Mouse (Mus musculus) liver, embryonic 14.5 days (tissue): ENCODE results near the gene Cep170.

Experiments
- CTCF ChIP-seq: IDR thresholded peaks from 2 replicates; pipeline ENCODE4 v1.5.1; 2016; ENCODE audit warnings: antibody characterized with exemption, low read depth, control low read depth
- EP300 ChIP-seq: IDR thresholded peaks from 2 replicates; pipeline ENCODE4 v1.6.1; 2016; ENCODE audit warnings: antibody characterized with exemption, low read depth

- no peak for TF ChIP-seq CTCF
- no peak for TF ChIP-seq EP300
Measured at GRCm38 (mm10) chr1:176749708-176750107, 64.2 kb downstream of the Cep170 start.
